Comparison of ENCODE assay signal across 7 mouse cellular contexts in the genomic region with DNA sequence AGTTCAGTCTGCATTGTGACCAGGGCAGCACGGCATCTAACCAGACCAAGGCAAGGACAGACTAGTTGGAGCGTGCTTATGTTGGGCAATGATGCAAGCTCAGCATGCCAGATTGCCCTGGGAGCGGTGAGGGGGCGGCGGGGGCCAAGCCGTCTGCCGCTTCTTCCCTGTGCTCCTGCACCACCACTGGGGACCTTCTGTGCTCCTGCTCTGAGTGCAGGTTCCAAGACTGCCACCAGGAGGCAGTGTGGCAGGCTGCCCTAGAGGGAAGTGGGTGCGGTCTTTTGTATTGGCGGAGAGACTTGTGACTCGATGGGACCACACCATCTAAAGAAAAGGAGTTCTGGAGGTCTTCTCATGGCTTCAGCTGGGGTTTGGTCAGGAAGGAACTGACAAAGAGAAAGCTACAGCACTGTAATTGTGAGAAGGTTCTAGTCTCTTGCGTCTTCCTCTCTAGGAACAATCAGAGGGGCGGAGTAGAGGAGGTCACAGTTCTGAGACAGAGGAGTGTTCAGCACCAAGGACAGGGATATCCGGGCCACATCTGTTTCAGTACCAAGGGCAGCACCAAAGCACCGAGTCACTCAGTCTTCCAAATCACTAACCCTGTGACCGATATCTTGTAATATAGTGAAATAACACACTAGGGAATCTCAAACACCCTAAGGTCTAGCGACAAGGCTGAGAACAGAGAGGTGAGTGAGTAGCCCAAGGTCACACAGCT. TPM values are rescaled to one million over a fixed set of nuclear protein-coding genes. Genes with fewer than 3 reads are reported as not detected.
A peak's percentile ranks its signal among the peaks of the same experiment; 100 is the strongest.
DNase-seq lines count a peak whose midpoint lies in the region; ATAC-seq and TF ChIP-seq lines count a peak whose summit lies in the region.

No protein-coding gene starts in this region.

- H3K9me3 ChIP-seq in lung, embryonic 16.5 days (ENCODE audit: control insufficient read depth, low read length) = no peaks in the 10 kb centered on the region
- no peaks in the 10 kb centered on the region for H3K9me3 ChIP-seq in stomach, embryonic 16.5 days (replicated peaks; ENCODE audit: control insufficient read depth, low read length)

- TF ChIP-seq CTCF in brain, embryonic 14.5 days (IDR thresholded peaks at IDR 0.05; ENCODE audit: borderline replicate concordance, extremely low read depth, insufficient read depth, insufficient read length) = peak; percentile 59; the same call in 1 of the 2 replicates

- H3K27ac ChIP-seq in lung, embryonic 16.5 days (ENCODE audit: low read length) = no peak overlapping the region
- no peak overlapping the region for H3K27ac ChIP-seq in stomach, embryonic 16.5 days (ENCODE audit: low read length)

- no peak for TF ChIP-seq POLR2A in brain, embryonic 14.5 days (IDR thresholded peaks at IDR 0.05; ENCODE audit: borderline replicate concordance, extremely low read depth, insufficient read depth, insufficient read length, poor library complexity, severe bottlenecking)

- H3K36me3 ChIP-seq in lung, embryonic 16.5 days (ENCODE audit: control insufficient read depth, insufficient read depth, low read length) = no peaks in the 10 kb centered on the region
- no peaks in the 10 kb centered on the region for H3K36me3 ChIP-seq in stomach, embryonic 16.5 days (ENCODE audit: control insufficient read depth, insufficient read depth, low read length)

- 23% methylated on average over 16 of the region's 16 CpGs for WGBS in lung, embryonic 16.5 days
- 19% methylated on average over 16 of the region's 16 CpGs for WGBS in stomach, embryonic 16.5 days

- DNase-seq in 3T3-L1 (ENCODE audit: low read depth, low spot score) (peak; percentile 87), 416B (ENCODE audit: low read depth) (peak; percentile 68)
- DNase-seq in brain, embryonic 14.5 days (ENCODE audit: low read depth) = peak; percentile 41
- DNase-seq in fibroblast of lung, adult 2 months (ENCODE audit: low read depth) = peak; percentile 13
- DNase-seq in kidney, postnatal 25 days = peak; percentile 64 to 78

- ATAC-seq in lung, embryonic 16.5 days (ENCODE audit: low read depth) = peak; percentile 73
- peak; percentile 63; the same call in 1 of the 2 replicates for ATAC-seq in stomach, embryonic 16.5 days (ENCODE audit: insufficient read depth, low FRiP score)

- H3K4me2 ChIP-seq in lung, embryonic 16.5 days (ENCODE audit: low read depth, low read length) = no peak overlapping the region
- no peak overlapping the region for H3K4me2 ChIP-seq in stomach, embryonic 16.5 days (ENCODE audit: low read depth, low read length)

- no peaks in the 10 kb centered on the region for H3K27me3 ChIP-seq in lung, embryonic 16.5 days (ENCODE audit: control insufficient read depth, insufficient read depth, low read depth, low read length)
- no peaks in the 10 kb centered on the region for H3K27me3 ChIP-seq in stomach, embryonic 16.5 days (ENCODE audit: control insufficient read depth, insufficient read depth, low read length)

- H3K9ac ChIP-seq in lung, embryonic 16.5 days (ENCODE audit: low read length) = no peak overlapping the region
- no peak overlapping the region for H3K9ac ChIP-seq in stomach, embryonic 16.5 days (ENCODE audit: low read length)

- no peak overlapping the region for H3K4me3 ChIP-seq in lung, embryonic 16.5 days (ENCODE audit: low read length)
- H3K4me3 ChIP-seq in stomach, embryonic 16.5 days (replicated peaks; ENCODE audit: low read length) = no peak overlapping the region

- no peaks in the 10 kb centered on the region for H3K4me1 ChIP-seq in lung, embryonic 16.5 days (replicated peaks; ENCODE audit: control insufficient read depth, insufficient read depth, low read length)
- no peaks in the 10 kb centered on the region for H3K4me1 ChIP-seq in stomach, embryonic 16.5 days (ENCODE audit: control insufficient read depth, insufficient read depth, low read length)

RNA-seq across cellular contexts. Expression of a gene that starts 14.0 kb away (rescaled TPM):
- 50.2 and 85.2 TPM in 2 replicates for polyA plus RNA-seq in brain, embryonic 14.5 days (2012; rRNA removed)
- 0.75 and 0.82 TPM in 2 replicates for polyA plus RNA-seq in lung, embryonic 16.5 days (2015; fragmentation: Nextera tagmentation; extraction: Ambion mirVana)
- 0.84 TPM in 2 replicates for polyA plus RNA-seq in stomach, embryonic 16.5 days (2015; fragmentation: Nextera tagmentation; extraction: Ambion mirVana)

RNA-seq across cellular contexts. Expression of a gene that starts 54.3 kb away (rescaled TPM):
- polyA plus RNA-seq in brain, embryonic 14.5 days (2012; rRNA removed) = 1.4 and 2.0 TPM in 2 replicates
- 0.52 and 0.73 TPM in 2 replicates for polyA plus RNA-seq in lung, embryonic 16.5 days (2015; fragmentation: Nextera tagmentation; extraction: Ambion mirVana)
- polyA plus RNA-seq in stomach, embryonic 16.5 days (2015; fragmentation: Nextera tagmentation; extraction: Ambion mirVana) = 0.32 and 0.41 TPM in 2 replicates

Comparison
In these comparisons a context has a peak if more than half of its experiments do, and no peak if none do; other contexts are left out.
1. DNase-seq: peak in every context shown above with its lines; median percentile 87 in 3T3-L1; 71 in kidney, postnatal 25 days; 68 in 416B; 41 in brain, embryonic 14.5 days; 13 in fibroblast of lung, adult 2 months.
2. RNA of a gene that starts 14.0 kb away (polyA plus RNA-seq): 50.2 to 85.2 TPM in brain, embryonic 14.5 days; 0.84 TPM in stomach, embryonic 16.5 days and 0.75 to 0.82 TPM in lung, embryonic 16.5 days; every median in the first group is over 10 times any median in the second.